In the genomic region with DNA sequence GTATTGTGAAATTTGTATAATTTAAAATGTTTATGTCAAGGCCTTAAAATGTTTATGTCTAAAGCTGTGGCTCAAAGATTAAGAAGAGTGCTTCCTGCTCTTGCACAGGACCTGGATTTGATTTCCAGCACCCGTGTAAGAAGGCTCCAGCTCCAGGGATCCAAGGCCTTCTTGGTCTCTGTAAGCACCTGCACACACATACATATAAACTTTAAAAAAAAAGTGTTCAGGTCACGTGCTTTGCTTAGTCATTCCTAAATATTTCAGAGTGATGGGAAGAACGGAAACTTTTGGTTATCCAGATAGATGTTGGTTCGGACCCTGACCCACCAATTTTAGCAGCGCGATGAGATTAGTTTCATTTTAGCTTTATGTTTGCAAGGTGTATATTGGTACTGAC, we compare ENCODE assay signal across 7 mouse cellular contexts. TPM values are rescaled to one million over a fixed set of nuclear protein-coding genes. Genes with fewer than 3 reads are reported as not detected.
DNase-seq lines count a peak whose midpoint lies in the region; ATAC-seq lines count a peak whose summit lies in the region.

No protein-coding gene starts in this region.

- no peak for ATAC-seq in lung, embryonic 16.5 days (ENCODE audit: low read depth)
- ATAC-seq in limb, embryonic 13.5 days (ENCODE audit: low FRiP score, low read depth), result no peak
- no peak for ATAC-seq in stomach, embryonic 16.5 days (ENCODE audit: insufficient read depth, low FRiP score)
- ATAC-seq in megakaryocyte progenitor cell, adult 5-6 weeks (replicated peaks; ENCODE audit: poor library complexity), result no peak

- peaks cover 7% of the 10 kb centered on the region for H3K4me1 ChIP-seq in lung, embryonic 16.5 days (replicated peaks; ENCODE audit: control insufficient read depth, insufficient read depth, low read length)
- peaks cover 17% of the 10 kb centered on the region for H3K4me1 ChIP-seq in forebrain, embryonic 10.5 days
- peaks cover 13% of the 10 kb centered on the region for H3K4me1 ChIP-seq in limb, embryonic 13.5 days
- H3K4me1 ChIP-seq in stomach, embryonic 16.5 days (ENCODE audit: control insufficient read depth, insufficient read depth, low read length), result peaks cover 4% of the 10 kb centered on the region; the same call in 1 of the 2 replicates

- H3K9ac ChIP-seq in lung, embryonic 16.5 days (ENCODE audit: low read length), result no peak overlapping the region
- H3K9ac ChIP-seq in limb, embryonic 13.5 days, result no peak overlapping the region
- H3K9ac ChIP-seq in stomach, embryonic 16.5 days (ENCODE audit: low read length), result no peak overlapping the region

- WGBS in lung, embryonic 16.5 days, result 58% methylated on average over 6 of the region's 6 CpGs
- WGBS in forebrain, embryonic 10.5 days, result 74% methylated on average over 6 of the region's 6 CpGs
- WGBS in limb, embryonic 13.5 days, result 70% methylated on average over 6 of the region's 6 CpGs
- WGBS in stomach, embryonic 16.5 days, result 61% methylated on average over 6 of the region's 6 CpGs

- H3K9me3 ChIP-seq in lung, embryonic 16.5 days (ENCODE audit: control insufficient read depth, low read length), result no peaks in the 10 kb centered on the region
- H3K9me3 ChIP-seq in forebrain, embryonic 10.5 days, result 0 out of 2 replicates have a peak, but pooled peaks cover 2% of the 10 kb centered on the region
- H3K9me3 ChIP-seq in limb, embryonic 13.5 days, result 0 out of 2 replicates have a peak, but pooled peaks cover 2% of the 10 kb centered on the region
- H3K9me3 ChIP-seq in stomach, embryonic 16.5 days (replicated peaks; ENCODE audit: control insufficient read depth, low read length), result no peaks in the 10 kb centered on the region

- no peak overlapping the region; the same call in 1 of the 2 replicates for H3K4me3 ChIP-seq in lung, embryonic 16.5 days (ENCODE audit: low read length)
- peak overlapping the region; percentile 83 for H3K4me3 ChIP-seq in forebrain, embryonic 10.5 days
- peak overlapping the region; percentile 76 for H3K4me3 ChIP-seq in limb, embryonic 13.5 days
- H3K4me3 ChIP-seq in stomach, embryonic 16.5 days (replicated peaks; ENCODE audit: low read length), result no peak overlapping the region; the same call in 1 of the 2 replicates

- H3K27ac ChIP-seq in lung, embryonic 16.5 days (ENCODE audit: low read length), result peak overlapping the region; percentile 21; the same call in 1 of the 2 replicates
- peak overlapping the region; percentile 92 for H3K27ac ChIP-seq in forebrain, embryonic 10.5 days
- peak overlapping the region; percentile 90; the same call in 1 of the 2 replicates for H3K27ac ChIP-seq in limb, embryonic 13.5 days
- H3K27ac ChIP-seq in stomach, embryonic 16.5 days (ENCODE audit: low read length), result peak overlapping the region; percentile 96

- 0 out of 2 replicates have a peak, but pooled peaks cover 3% of the 10 kb centered on the region for H3K27me3 ChIP-seq in lung, embryonic 16.5 days (ENCODE audit: control insufficient read depth, insufficient read depth, low read depth, low read length)
- no peaks in the 10 kb centered on the region for H3K27me3 ChIP-seq in forebrain, embryonic 10.5 days (ENCODE audit: poor library complexity, severe bottlenecking)
- no peaks in the 10 kb centered on the region; the same call in 1 of the 2 replicates for H3K27me3 ChIP-seq in limb, embryonic 13.5 days
- H3K27me3 ChIP-seq in stomach, embryonic 16.5 days (ENCODE audit: control insufficient read depth, insufficient read depth, low read length), result no peaks in the 10 kb centered on the region

- peak overlapping the region; percentile 92 for H3K4me2 ChIP-seq in lung, embryonic 16.5 days (ENCODE audit: low read depth, low read length)
- H3K4me2 ChIP-seq in limb, embryonic 13.5 days (replicated peaks), result peak overlapping the region; percentile 86
- peak overlapping the region; percentile 95 for H3K4me2 ChIP-seq in stomach, embryonic 16.5 days (ENCODE audit: low read depth, low read length)

- DNase-seq in lung, postnatal 36 days, result no peak
- DNase-seq in forebrain, embryonic 10.5 days (ENCODE audit: extremely low spot score, low spot score), result no peak
- DNase-seq in spleen, postnatal 14 days (ENCODE audit: low spot score in 2 of 2), result no peak

- H3K36me3 ChIP-seq in lung, embryonic 16.5 days (ENCODE audit: control insufficient read depth, insufficient read depth, low read length), result no peaks in the 10 kb centered on the region
- H3K36me3 ChIP-seq in forebrain, embryonic 10.5 days (replicated peaks), result peaks cover 9% of the 10 kb centered on the region
- peaks cover 9% of the 10 kb centered on the region for H3K36me3 ChIP-seq in limb, embryonic 13.5 days
- H3K36me3 ChIP-seq in stomach, embryonic 16.5 days (ENCODE audit: control insufficient read depth, insufficient read depth, low read length), result no peaks in the 10 kb centered on the region; the same call in 1 of the 2 replicates

RNA-seq across cellular contexts. Expression of a gene that starts 0.6 kb away (rescaled TPM):
- polyA plus RNA-seq in lung, embryonic 16.5 days (2015; fragmentation: Nextera tagmentation; extraction: Ambion mirVana), result 5.3 and 5.5 TPM in 2 replicates
- polyA plus RNA-seq in forebrain, embryonic 10.5 days (2016; fragmentation: Nextera tagmentation; extraction: Ambion mirVana), result 5.8 and 6.1 TPM in 2 replicates
- polyA plus RNA-seq in limb, embryonic 13.5 days (2015; fragmentation: Nextera tagmentation; extraction: Ambion mirVana), result 7.5 and 7.6 TPM in 2 replicates
- polyA plus RNA-seq in stomach, embryonic 16.5 days (2015; fragmentation: Nextera tagmentation; extraction: Ambion mirVana), result 6.6 and 6.7 TPM in 2 replicates
- total RNA-seq in megakaryocyte progenitor cell, adult 5-6 weeks (2015), result 0.93 and 1.2 TPM in 2 replicates
- total RNA-seq in megakaryocyte progenitor cell, adult 5-6 weeks (2017), result 4.1 and 4.2 TPM in 2 replicates

RNA-seq across cellular contexts. Expression of a gene that starts 31.5 kb away (rescaled TPM):
- polyA plus RNA-seq in lung, embryonic 16.5 days (2015; fragmentation: Nextera tagmentation; extraction: Ambion mirVana), result 3.1 and 4.0 TPM in 2 replicates
- polyA plus RNA-seq in forebrain, embryonic 10.5 days (2016; fragmentation: Nextera tagmentation; extraction: Ambion mirVana), result 1.2 TPM in 2 replicates
- 8.8 and 11.0 TPM in 2 replicates for polyA plus RNA-seq in limb, embryonic 13.5 days (2015; fragmentation: Nextera tagmentation; extraction: Ambion mirVana)
- 6.7 and 8.8 TPM in 2 replicates for polyA plus RNA-seq in stomach, embryonic 16.5 days (2015; fragmentation: Nextera tagmentation; extraction: Ambion mirVana)
- not detected in 2 replicates for total RNA-seq in megakaryocyte progenitor cell, adult 5-6 weeks (2015)
- total RNA-seq in megakaryocyte progenitor cell, adult 5-6 weeks (2017), result not detected in 2 replicates

RNA-seq across cellular contexts. Expression of a gene that starts 45.9 kb away (rescaled TPM):
- polyA plus RNA-seq in lung, embryonic 16.5 days (2015; fragmentation: Nextera tagmentation; extraction: Ambion mirVana), result 39.1 and 40.8 TPM in 2 replicates
- polyA plus RNA-seq in forebrain, embryonic 10.5 days (2016; fragmentation: Nextera tagmentation; extraction: Ambion mirVana), result 60.0 and 62.6 TPM in 2 replicates
- polyA plus RNA-seq in limb, embryonic 13.5 days (2015; fragmentation: Nextera tagmentation; extraction: Ambion mirVana), result 61.3 and 68.2 TPM in 2 replicates
- 36.8 and 38.9 TPM in 2 replicates for polyA plus RNA-seq in stomach, embryonic 16.5 days (2015; fragmentation: Nextera tagmentation; extraction: Ambion mirVana)
- total RNA-seq in megakaryocyte progenitor cell, adult 5-6 weeks (2015), result 6.4 and 7.0 TPM in 2 replicates
- 8.0 and 12.9 TPM in 2 replicates for total RNA-seq in megakaryocyte progenitor cell, adult 5-6 weeks (2017)

RNA-seq across cellular contexts. Expression of a gene that starts 54.8 kb away (rescaled TPM):
- polyA plus RNA-seq in lung, embryonic 16.5 days (2015; fragmentation: Nextera tagmentation; extraction: Ambion mirVana), result 6.0 and 7.0 TPM in 2 replicates
- 6.8 and 7.1 TPM in 2 replicates for polyA plus RNA-seq in forebrain, embryonic 10.5 days (2016; fragmentation: Nextera tagmentation; extraction: Ambion mirVana)
- polyA plus RNA-seq in limb, embryonic 13.5 days (2015; fragmentation: Nextera tagmentation; extraction: Ambion mirVana), result 14.2 and 15.4 TPM in 2 replicates
- 4.9 and 5.4 TPM in 2 replicates for polyA plus RNA-seq in stomach, embryonic 16.5 days (2015; fragmentation: Nextera tagmentation; extraction: Ambion mirVana)
- total RNA-seq in megakaryocyte progenitor cell, adult 5-6 weeks (2015), result 9.3 and 16.6 TPM in 2 replicates
- total RNA-seq in megakaryocyte progenitor cell, adult 5-6 weeks (2017), result 13.1 and 15.7 TPM in 2 replicates

Comparison
In these comparisons a context has a peak if more than half of its experiments do, and no peak if none do; other contexts are left out.
1. H3K27ac ChIP-seq: peak in every context shown above with its lines; median percentile 96 in stomach, embryonic 16.5 days; 92 in forebrain, embryonic 10.5 days; 90 in limb, embryonic 13.5 days; 21 in lung, embryonic 16.5 days.
2. H3K4me3 ChIP-seq: peak in forebrain, embryonic 10.5 days (single experiment) and limb, embryonic 13.5 days (single experiment); none in lung, embryonic 16.5 days (single experiment) and stomach, embryonic 16.5 days (single experiment).
3. Peak in every context shown above with its lines, with median percentiles within 50 percentile points of each other: H3K4me2 ChIP-seq.